Mouse (Mus musculus) kidney, postnatal 0 days (tissue): ENCODE measurements at regions not wholly inside any gene's neighbourhood (a gene's known extent, or its start where the extent isn't known, plus 50 kb on each side); places are given as distances from the start of the nearest gene placed in this dataset.
A peak's percentile ranks its signal among the peaks of the same experiment; 100 is the strongest.

Experiments
- ATAC-seq: fragments of 200-750 bp; cut with Nextera tagmentation; replicated peaks from 2 replicates; pipeline ENCODE4 v1.8.0; 2017; ENCODE audit warnings: low read depth, moderate number of reproducible peaks, moderate TSS enrichment, moderate library complexity; ENCODE audit not compliant: low FRiP score
- DNase-seq: peaks from one replicate; pipeline ENCODE4 v3.0.0-alpha.2; 2016; ENCODE audit warnings: low spot score
- H3K27ac ChIP-seq: fragments of 300-500 bp; sonication (generic); 2 replicates; pipeline ENCODE4 v1.5.1; 2014; ENCODE audit warnings: mild to moderate bottlenecking
- H3K27me3 ChIP-seq: fragments of 300-500 bp; sonication (generic); 2 replicates; pipeline ENCODE4 v1.6.1; 2014; ENCODE audit warnings: low read length, mixed read lengths; ENCODE audit not compliant: insufficient read depth
- H3K36me3 ChIP-seq: fragments of 300-500 bp; sonication (generic); 2 replicates; pipeline ENCODE4 v1.6.1; 2014; ENCODE audit warnings: low read length, mixed read lengths; ENCODE audit not compliant: insufficient read depth
- H3K4me1 ChIP-seq: fragments of 300-500 bp; sonication (generic); replicated peaks from 2 replicates; pipeline ENCODE4 v1.6.1; 2014; ENCODE audit warnings: antibody characterized with exemption, low read length, mixed read lengths; ENCODE audit not compliant: insufficient read depth
- H3K4me2 ChIP-seq: fragments of 300-500 bp; sonication (generic); 2 replicates; pipeline ENCODE4 v1.6.1; 2014; ENCODE audit warnings: mild to moderate bottlenecking, low read length, moderate library complexity, mixed read lengths
- H3K4me3 ChIP-seq: fragments of 300-500 bp; sonication (generic); replicated peaks from 2 replicates; pipeline ENCODE4 v1.5.1; 2014; ENCODE audit warnings: low read depth, low read length
- H3K9ac ChIP-seq: fragments of 300-500 bp; sonication (generic); 2 replicates; pipeline ENCODE4 v1.6.1; 2014; ENCODE audit warnings: low read depth, low read length
- H3K9me3 ChIP-seq: fragments of 300-500 bp; sonication (generic); replicated peaks from 2 replicates; pipeline ENCODE4 v1.6.1; 2016; ENCODE audit warnings: low read length, inconsistent platforms, mixed read lengths
- CTCF ChIP-seq: IDR thresholded peaks from 2 replicates; pipeline ENCODE4 v1.5.1; 2016; ENCODE audit warnings: antibody characterized with exemption, low read depth, mild to moderate bottlenecking, moderate library complexity
- WGBS: fragments of 180-500 bp; shearing (Covaris S2); extraction: QIAGEN DNeasy Blood & Tissue Kit; methylation state at CpG from one replicate; pipeline ENCODE4 v1.1.7; 2014; 5-methylcytosine and 5-hydroxymethylcytosine counted together

- no peak for TF ChIP-seq CTCF
- Histone ChIP-seq H3K27me3 (no peaks in the 10 kb centered on the region), H3K36me3 (no peaks in the 10 kb centered on the region), H3K4me2 (no peak overlapping the region), H3K27ac (no peak overlapping the region), H3K4me3 (no peak overlapping the region), H3K4me1 (no peaks in the 10 kb centered on the region), H3K9ac (no peak overlapping the region), H3K9me3 (no peaks in the 10 kb centered on the region)
- no peak for DNase-seq
- 80% methylated on average over 5 of the region's 5 CpGs for WGBS
- no peak for ATAC-seq
These were observed 270.3 kb upstream of the Gpc5 start for GRCm38 (mm10) chr14:114821672-114822071.

GRCm38 (mm10) chr14:114826662-114827321, 265.2 kb upstream of the Gpc5 start:
- no peak for ATAC-seq
- no peak for TF ChIP-seq CTCF
- whole genome bisulfite sequencing, result 74% methylated on average over 10 of the region's 10 CpGs
- DNase-seq, result no peak
- Histone ChIP-seq H3K4me2 (no peak overlapping the region), H3K4me1 (no peaks in the 10 kb centered on the region), H3K9me3 (no peaks in the 10 kb centered on the region), H3K27me3 (no peaks in the 10 kb centered on the region), H3K9ac (no peak overlapping the region), H3K27ac (no peak overlapping the region), H3K36me3 (no peaks in the 10 kb centered on the region), H3K4me3 (no peak overlapping the region)

- H3K27me3 ChIP-seq, result no peaks in the 10 kb centered on the region
- TF ChIP-seq CTCF, result no peak
- no peaks in the 10 kb centered on the region for H3K36me3 ChIP-seq
- peak; percentile 1 for DNase-seq
- H3K27ac ChIP-seq, result no peak overlapping the region
- no peaks in the 10 kb centered on the region for H3K9me3 ChIP-seq
- no peak for ATAC-seq
- H3K4me3 ChIP-seq, result no peak overlapping the region
- H3K9ac ChIP-seq, result no peak overlapping the region
- 35% methylated on average over 2 of the region's 2 CpGs for WGBS
- H3K4me2 ChIP-seq, result no peak overlapping the region
- H3K4me1 ChIP-seq, result no peaks in the 10 kb centered on the region
These were observed 262.7 kb upstream of the Gpc5 start for GRCm38 (mm10) chr14:114829310-114829709.

GRCm38 (mm10) chr14:114832987-114833386, 259.0 kb upstream of the Gpc5 start:
- 58% methylated on average over 11 of the region's 11 CpGs for WGBS
- Histone ChIP-seq H3K4me2 (no peak overlapping the region), H3K9me3 (no peaks in the 10 kb centered on the region), H3K4me1 (no peaks in the 10 kb centered on the region), H3K27ac (no peak overlapping the region), H3K27me3 (no peaks in the 10 kb centered on the region), H3K4me3 (no peak overlapping the region), H3K9ac (no peak overlapping the region), H3K36me3 (no peaks in the 10 kb centered on the region)
- peak; percentile 35 for TF ChIP-seq CTCF
- DNase-seq, result peak; percentile 7
- ATAC-seq, result no peak

DNA sequence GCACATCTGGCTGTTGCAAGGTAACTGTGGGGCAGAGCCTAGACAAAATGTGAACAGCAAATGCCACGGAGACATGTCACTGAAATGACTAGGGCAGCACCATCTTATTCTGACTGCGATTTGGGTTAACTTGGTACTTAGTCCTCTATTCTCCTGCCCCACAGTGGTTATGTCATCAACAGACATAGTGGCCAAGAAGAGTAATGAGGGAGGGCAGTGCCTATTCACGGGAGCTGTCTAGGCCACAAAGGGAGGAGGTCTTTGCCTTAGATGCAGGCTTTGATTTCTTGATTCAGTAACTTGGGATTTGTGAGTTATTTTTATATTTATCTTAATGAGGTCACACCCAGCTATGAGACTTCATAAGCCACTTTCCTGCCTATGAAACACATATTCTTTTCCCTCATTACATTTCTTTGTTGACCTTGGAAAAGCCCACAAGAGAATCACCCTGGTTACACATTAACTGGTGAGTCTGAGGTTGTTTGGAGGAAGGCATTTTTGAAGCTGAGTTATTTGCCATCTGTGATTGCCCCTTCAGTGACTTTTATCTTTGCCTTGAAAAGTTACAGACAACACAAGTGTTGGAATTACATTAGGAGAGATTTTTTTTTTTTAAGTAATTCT, 255.2 kb upstream of the Gpc5 start:
- WGBS, result 66% methylated on average over 3 of the region's 3 CpGs
- ATAC-seq, result peak; percentile 33; the same call in 1 of the 2 replicates
- no peak overlapping the region for H3K9ac ChIP-seq

DNA sequence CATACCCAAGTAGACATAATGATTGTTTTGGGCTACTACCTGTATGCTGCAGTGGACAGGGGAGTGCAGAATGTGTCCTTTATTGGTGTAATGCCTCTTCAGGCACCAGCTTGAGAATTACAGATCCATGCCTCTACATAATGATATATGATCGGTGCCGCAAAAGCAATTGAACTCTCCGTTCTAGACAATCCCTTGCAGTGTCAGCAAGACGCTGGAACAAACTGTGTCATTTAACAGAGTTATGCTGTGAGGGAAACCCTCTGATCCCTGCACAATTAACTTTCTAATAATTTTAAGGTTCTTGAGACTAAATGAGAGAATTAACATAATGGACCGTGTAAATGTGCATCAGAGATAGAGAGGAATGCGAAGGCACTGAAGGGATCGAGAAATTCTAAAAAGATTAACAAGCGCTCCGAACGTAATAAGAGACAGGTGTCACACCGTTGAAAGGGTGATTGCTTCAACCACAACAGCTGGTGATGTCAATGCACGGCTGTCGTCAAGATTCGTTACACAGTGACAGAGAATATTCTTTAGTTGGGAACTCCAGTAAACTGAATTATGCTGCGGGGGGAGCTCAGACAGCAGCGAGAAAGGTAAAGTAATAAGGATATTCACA, 254.3 kb upstream of the Gpc5 start:
- Histone ChIP-seq H3K36me3 (no peaks in the 10 kb centered on the region), H3K4me1 (no peaks in the 10 kb centered on the region), H3K9me3 (no peaks in the 10 kb centered on the region), H3K27ac (no peak overlapping the region), H3K4me3 (no peak overlapping the region), H3K4me2 (no peak overlapping the region), H3K27me3 (no peaks in the 10 kb centered on the region), H3K9ac (no peak overlapping the region)
- TF ChIP-seq CTCF, result no peak
- DNase-seq (no peak), ATAC-seq (no peak)
- WGBS, result 36% methylated on average over 16 of the region's 16 CpGs

More for the DNA sequence above, 255.2 kb upstream of the Gpc5 start:
- Histone ChIP-seq H3K27ac (no peak overlapping the region), H3K4me1 (no peaks in the 10 kb centered on the region), H3K9me3 (no peaks in the 10 kb centered on the region), H3K36me3 (no peaks in the 10 kb centered on the region), H3K4me3 (no peak overlapping the region), H3K4me2 (no peak overlapping the region), H3K27me3 (no peaks in the 10 kb centered on the region)
- peak; percentile 16 for DNase-seq
- no peak for TF ChIP-seq CTCF
